Mouse (Mus musculus) embryonic facial prominence, embryonic 11.5 days (tissue): Measurements from ENCODE around the gene 9930111J21Rik1. TPM values are rescaled to one million over a fixed set of nuclear protein-coding genes. Genes with fewer than 3 reads are reported as not detected.
"Not testable (repeated sequence)": the region's sequence is repeated elsewhere in the genome, so short reads cannot be mapped to it uniquely, and the experiment has no call there.

ENCODE experiments used
- ATAC-seq: fragments of 200-750 bp; cut with Nextera tagmentation; replicated peaks from 2 replicates; pipeline ENCODE4 v1.8.0; 2017; ENCODE audit warnings: low read depth; ENCODE audit not compliant: insufficient number of reproducible peaks, low FRiP score, low TSS enrichment
- DNase-seq: peaks from one replicate; pipeline ENCODE4 v3.0.0-alpha.2; 2015; ENCODE audit warnings: low spot score
- H3K27ac ChIP-seq: fragments of 300-500 bp; sonication (generic); replicated peaks from 2 replicates; pipeline ENCODE4 v1.5.1; 2014; ENCODE audit warnings: mild to moderate bottlenecking, low read depth, low read length, control low read depth
- H3K27me3 ChIP-seq: fragments of 300-500 bp; sonication (generic); 2 replicates; pipeline ENCODE4 v1.6.1; 2014; ENCODE audit warnings: mild to moderate bottlenecking, low read length, moderate library complexity, mixed read lengths; ENCODE audit not compliant: control insufficient read depth, insufficient read depth
- H3K36me3 ChIP-seq: fragments of 300-500 bp; sonication (generic); replicated peaks from 2 replicates; pipeline ENCODE4 v1.6.1; 2014; ENCODE audit warnings: low read depth, mild to moderate bottlenecking, low read length, moderate library complexity, mixed read lengths; ENCODE audit not compliant: control insufficient read depth, insufficient read depth
- H3K4me1 ChIP-seq: fragments of 300-500 bp; sonication (generic); 2 replicates; pipeline ENCODE4 v1.6.1; 2014; ENCODE audit warnings: low read length, mixed read lengths; ENCODE audit not compliant: control insufficient read depth, insufficient read depth
- H3K4me2 ChIP-seq: fragments of 300-500 bp; sonication (generic); 2 replicates; pipeline ENCODE4 v1.6.1; 2014; ENCODE audit warnings: low read depth, mild to moderate bottlenecking, control low read depth, low read length, moderate library complexity
- H3K4me3 ChIP-seq: fragments of 300-500 bp; sonication (generic); 2 replicates; pipeline ENCODE4 v1.5.1; 2014; ENCODE audit warnings: low read depth, low read length, control low read depth
- H3K9ac ChIP-seq: fragments of 300-500 bp; sonication (generic); replicated peaks from 2 replicates; pipeline ENCODE4 v1.6.1; 2014; ENCODE audit warnings: mild to moderate bottlenecking, control low read depth, low read length
- H3K9me3 ChIP-seq: fragments of 300-500 bp; sonication (generic); replicated peaks from 2 replicates; pipeline ENCODE4 v1.6.1; 2016; ENCODE audit warnings: mild to moderate bottlenecking, low read length, inconsistent platforms, mixed read lengths; ENCODE audit not compliant: control insufficient read depth
- WGBS: fragments of 180-500 bp; shearing (Covaris S2); extraction: QIAGEN DNeasy Blood & Tissue Kit; methylation state at CpG from one replicate; pipeline ENCODE4 v1.1.7; 2014; 5-methylcytosine and 5-hydroxymethylcytosine counted together
- polyA plus RNA-seq: library from polyadenylated mRNA; unstranded; fragments of >200 nt; fragmentation: Nextera tagmentation; extraction: Ambion mirVana; gene quantifications from 2 replicates; pipeline ENCODE4 v1.2.1, GENCODE M21; 2014

9930111J21Rik1 gene
- polyA plus RNA-seq, result 0.11 and 0.45 TPM in 2 replicates

- not testable (repeated sequence) for ATAC-seq, DNase-seq
- no CpG with 5 or more reads among the region's 3 CpGs for WGBS
These were observed at the start of gene 9930111J21Rik1 for GRCm38 (mm10) chr11:48979251-48979650. Gene 9930111J21Rik1 (minus strand): TSS chr11:48979398.

GRCm38 (mm10) chr11:49012074-49012473 is 32.9 kb upstream of the 9930111J21Rik1 start:
- not testable (repeated sequence) for H3K4me1 ChIP-seq, H3K9ac ChIP-seq, H3K4me3 ChIP-seq, H3K27ac ChIP-seq, H3K4me2 ChIP-seq, DNase-seq, H3K36me3 ChIP-seq, ATAC-seq, H3K9me3 ChIP-seq, H3K27me3 ChIP-seq

More at GRCm38 (mm10) chr11:48979251-48979650, at the start of gene 9930111J21Rik1:
- not testable (repeated sequence) for H3K27ac ChIP-seq, H3K4me1 ChIP-seq, H3K4me2 ChIP-seq, H3K9me3 ChIP-seq, H3K27me3 ChIP-seq, H3K4me3 ChIP-seq, H3K9ac ChIP-seq, H3K36me3 ChIP-seq

GRCm38 (mm10) chr11:49006785-49007184 is 27.6 kb upstream of the 9930111J21Rik1 start:
- WGBS, result 50% methylated on average over 1 of the region's 1 CpGs
- not testable (repeated sequence) for H3K9ac ChIP-seq, H3K27ac ChIP-seq, DNase-seq, H3K4me2 ChIP-seq, H3K9me3 ChIP-seq, H3K4me3 ChIP-seq, H3K27me3 ChIP-seq, H3K4me1 ChIP-seq, ATAC-seq, H3K36me3 ChIP-seq

- not testable (repeated sequence) for H3K4me2 ChIP-seq, ATAC-seq, H3K27me3 ChIP-seq, H3K36me3 ChIP-seq, H3K27ac ChIP-seq, H3K9ac ChIP-seq, H3K4me1 ChIP-seq, DNase-seq, H3K4me3 ChIP-seq, H3K9me3 ChIP-seq
- 74% methylated on average over 2 of the region's 2 CpGs for WGBS
These were observed 27.1 kb upstream of the 9930111J21Rik1 start for GRCm38 (mm10) chr11:49006317-49006716.

- not testable (repeated sequence) for H3K4me2 ChIP-seq
- WGBS, result 78% methylated on average over 1 of the region's 1 CpGs
These were observed 21.2 kb upstream of the 9930111J21Rik1 start for GRCm38 (mm10) chr11:49000411-49000810.

GRCm38 (mm10) chr11:48994018-48994417 is 14.8 kb upstream of the 9930111J21Rik1 start, which contains the start of gene Tgtp1:
Gene Tgtp1 (minus strand): TSS chr11:48994172.
- DNase-seq, H3K4me3 ChIP-seq, H3K9ac ChIP-seq, H3K36me3 ChIP-seq, H3K9me3 ChIP-seq, ATAC-seq, H3K4me2 ChIP-seq, H3K27me3 ChIP-seq, H3K27ac ChIP-seq, H3K4me1 ChIP-seq: not testable (repeated sequence)
- 23% methylated on average over 2 of the region's 2 CpGs for WGBS

More at GRCm38 (mm10) chr11:49000411-49000810, 21.2 kb upstream of the 9930111J21Rik1 start:
- not testable (repeated sequence) for DNase-seq, H3K36me3 ChIP-seq, ATAC-seq, H3K27ac ChIP-seq, H3K27me3 ChIP-seq, H3K4me3 ChIP-seq, H3K9ac ChIP-seq, H3K4me1 ChIP-seq, H3K9me3 ChIP-seq

- H3K27ac ChIP-seq, H3K27me3 ChIP-seq: not testable (repeated sequence)
- WGBS, result 72% methylated on average over 10 of the region's 10 CpGs
These were observed 14.1 kb upstream of the 9930111J21Rik1 start for GRCm38 (mm10) chr11:48993296-48993695.

GRCm38 (mm10) chr11:48991740-48992520 is 12.7 kb upstream of the 9930111J21Rik1 start, which contains the start of gene Gm12185:
Gene Gm12185 (minus strand): TSS chr11:48992226.
- H3K27me3 ChIP-seq, H3K4me3 ChIP-seq, DNase-seq, H3K36me3 ChIP-seq, H3K9me3 ChIP-seq, H3K9ac ChIP-seq, H3K27ac ChIP-seq, ATAC-seq, H3K4me1 ChIP-seq, H3K4me2 ChIP-seq: not testable (repeated sequence)
- WGBS, result 68% methylated on average over 4 of the region's 4 CpGs

More at GRCm38 (mm10) chr11:48993296-48993695, 14.1 kb upstream of the 9930111J21Rik1 start:
- not testable (repeated sequence) for H3K4me1 ChIP-seq, DNase-seq, H3K9me3 ChIP-seq, H3K9ac ChIP-seq, H3K4me2 ChIP-seq, H3K36me3 ChIP-seq, ATAC-seq, H3K4me3 ChIP-seq
